Mouse (Mus musculus) kidney, postnatal 36 days (tissue): ENCODE data around the gene Wdcp.
"Not testable (repeated sequence)": the region's sequence is repeated elsewhere in the genome, so short reads cannot be mapped to it uniquely, and the experiment has no call there.

Experiments used
- DNase-seq, 2 experiments: peaks; one replicate each; pipeline ENCODE4 v3.0.0; 2021 to 2022; ENCODE audit warnings: mixed read lengths in 2 of 2

Gene Wdcp

GRCm38 (mm10) chr12:4842890-4843597 lies at the start of gene Wdcp:
TSS of gene Wdcp (plus strand) at chr12:4843303.
- DNase-seq, result peak; percentile 94 to 96

- DNase-seq, result peak in 1 of 2 experiments; percentile 76
Measured at GRCm38 (mm10) chr12:4793718-4794117, 49.4 kb upstream of the Wdcp start.

GRCm38 (mm10) chr12:4797471-4797870 lies 45.6 kb upstream of the Wdcp start:
- not testable (repeated sequence) for DNase-seq

GRCm38 (mm10) chr12:4811036-4811435 lies 32.1 kb upstream of the Wdcp start:
- peak in 1 of 2 experiments; percentile 39 for DNase-seq

- DNase-seq, result no peak
Measured at GRCm38 (mm10) chr12:4811705-4812104, 31.4 kb upstream of the Wdcp start.

- DNase-seq, result no peak
Measured at GRCm38 (mm10) chr12:4813636-4814035, 29.5 kb upstream of the Wdcp start.

- no peak for DNase-seq
Measured at GRCm38 (mm10) chr12:4816680-4817360, 26.3 kb upstream of the Wdcp start.

- peak; percentile 99 to 100 for DNase-seq
Measured at GRCm38 (mm10) chr12:4817361-4818101, 25.6 kb upstream of the Wdcp start, which contains the start of gene Sf3b6. TSS of gene Sf3b6 (plus strand) at chr12:4817544.

- DNase-seq, result no peak
Measured at GRCm38 (mm10) chr12:4827256-4827655, 15.8 kb upstream of the Wdcp start.

- DNase-seq, result no peak
Measured at GRCm38 (mm10) chr12:4836959-4837358, 6.1 kb upstream of the Wdcp start.

GRCm38 (mm10) chr12:4840010-4840409 lies 3.1 kb upstream of the Wdcp start:
- no peak for DNase-seq

GRCm38 (mm10) chr12:4840741-4841140 lies 2.4 kb upstream of the Wdcp start:
- peak in 1 of 2 experiments; percentile 15 for DNase-seq

GRCm38 (mm10) chr12:4841392-4841887 lies 1.7 kb upstream of the Wdcp start, which contains the start of gene Fkbp1b:
TSS of gene Fkbp1b (minus strand) at chr12:4841591.
- peak; percentile 52 to 76 for DNase-seq

GRCm38 (mm10) chr12:4842456-4842855 lies 647 bp upstream of the Wdcp start:
- no peak for DNase-seq

- peak; percentile 41 to 68 for DNase-seq
Measured at GRCm38 (mm10) chr12:4843741-4844140, 638 bp downstream of the Wdcp start.

GRCm38 (mm10) chr12:4856160-4856559 lies 13.1 kb downstream of the Wdcp start:
- DNase-seq, result peak in 1 of 2 experiments; percentile 57

GRCm38 (mm10) chr12:4856834-4857233 lies 13.7 kb downstream of the Wdcp start:
- DNase-seq, result no peak

GRCm38 (mm10) chr12:4859241-4859914 lies 16.3 kb downstream of the Wdcp start:
- DNase-seq, result no peak

GRCm38 (mm10) chr12:4862672-4863071 lies 19.6 kb downstream of the Wdcp start:
- peak in 1 of 2 experiments; percentile 23 for DNase-seq

GRCm38 (mm10) chr12:4863654-4864337 lies 20.7 kb downstream of the Wdcp start:
- DNase-seq, result peak; percentile 71 to 92

- no peak for DNase-seq
Measured at GRCm38 (mm10) chr12:4864338-4864690, 21.2 kb downstream of the Wdcp start.

GRCm38 (mm10) chr12:4868924-4869323 lies 25.8 kb downstream of the Wdcp start:
- no peak for DNase-seq
